Mouse (Mus musculus) testis, postnatal 10 days (tissue): ENCODE measurements at regions not wholly inside any gene's neighbourhood (a gene's known extent, or its start where the extent isn't known, plus 50 kb on each side); places are given as distances from the start of the nearest gene placed in this dataset.
A peak's percentile ranks its signal among the peaks of the same experiment; 100 is the strongest.

Source experiments
- DNase-seq: peaks from one replicate; pipeline ENCODE4 v3.0.0; 2021; ENCODE audit warnings: low spot score

- DNase-seq, result no peak
These were observed 752.6 kb downstream of the Jrkl start for GRCm38 (mm10) chr9:12492890-12493618.

- no peak for DNase-seq
These were observed 787.8 kb downstream of the Jrkl start for GRCm38 (mm10) chr9:12457810-12458209.

- no peak for DNase-seq
These were observed 788.9 kb downstream of the Jrkl start for GRCm38 (mm10) chr9:12456695-12457094.

- no peak for DNase-seq
These were observed 811.5 kb downstream of the Jrkl start for GRCm38 (mm10) chr9:12434171-12434570.

- DNase-seq, result no peak
These were observed 823.7 kb downstream of the Jrkl start for GRCm38 (mm10) chr9:12421906-12422305.

- DNase-seq, result no peak
These were observed 837.1 kb downstream of the Jrkl start for GRCm38 (mm10) chr9:12408500-12408899.

DNA sequence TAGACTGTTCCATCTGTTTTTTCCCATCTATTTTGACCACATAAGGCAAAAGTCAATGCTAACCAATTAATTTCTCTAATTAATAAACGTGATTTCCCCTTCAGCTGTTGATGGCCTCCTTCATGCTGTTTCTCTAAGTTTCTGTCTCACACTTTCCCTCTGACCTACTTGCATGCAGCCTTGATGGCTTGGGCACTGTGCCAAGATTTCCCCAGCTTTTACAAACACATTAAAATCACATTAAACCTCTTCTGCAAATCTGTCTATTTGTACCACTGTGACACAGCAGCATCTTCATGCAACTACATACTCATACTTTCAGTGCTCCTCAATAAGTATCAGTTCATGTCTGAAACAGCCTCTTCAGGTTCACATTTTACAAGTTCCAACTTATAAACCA is 841.4 kb downstream of the Jrkl start:
- DNase-seq, result peak; percentile 37

GRCm38 (mm10) chr9:12395648-12396047 is 850.0 kb downstream of the Jrkl start:
- DNase-seq, result no peak

GRCm38 (mm10) chr9:12380732-12381645 is 864.6 kb downstream of the Jrkl start:
- DNase-seq, result no peak

DNA sequence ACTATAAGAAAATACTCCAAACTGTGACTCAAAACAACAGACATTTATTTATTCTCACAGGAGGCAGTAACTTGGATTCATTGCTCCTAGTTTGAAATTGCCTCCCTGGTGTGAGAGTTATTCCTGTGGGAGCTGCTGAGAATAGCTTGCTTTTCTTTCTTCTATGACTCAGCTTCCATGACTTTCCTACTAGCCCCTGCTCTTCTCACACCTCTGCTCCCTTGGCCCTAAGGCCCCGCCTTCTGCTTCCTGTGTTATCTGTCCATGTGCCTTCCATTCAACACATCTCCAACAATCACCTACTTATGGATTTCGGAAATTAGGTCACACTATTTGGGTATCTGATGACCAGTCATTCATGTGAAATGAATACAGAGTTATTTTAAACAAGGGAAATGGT is 865.6 kb downstream of the Jrkl start:
- no peak for DNase-seq

DNA sequence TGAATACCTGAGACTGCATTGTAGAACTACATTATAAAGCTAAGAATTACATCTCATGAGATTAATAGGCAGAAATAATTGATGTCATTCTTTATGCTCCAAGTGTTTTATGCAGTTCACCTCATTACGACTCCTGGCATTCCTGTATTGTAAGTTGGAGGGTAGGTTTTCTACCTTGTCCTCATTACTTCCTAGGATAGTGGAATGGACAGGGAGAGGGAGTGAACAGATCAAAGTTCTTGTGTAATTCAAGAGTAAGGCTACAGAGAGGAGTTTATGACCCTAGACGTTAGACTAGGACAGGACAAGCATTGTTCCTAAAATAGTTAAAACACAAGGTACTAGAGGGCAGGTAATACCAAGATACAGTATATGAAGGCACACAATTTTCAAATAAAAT is 901.3 kb downstream of the Jrkl start:
- no peak for DNase-seq

- DNase-seq, result no peak
These were observed 904.2 kb downstream of the Jrkl start for GRCm38 (mm10) chr9:12341453-12341852.

- no peak for DNase-seq
These were observed 932.0 kb downstream of the Jrkl start for GRCm38 (mm10) chr9:12313517-12314075.

GRCm38 (mm10) chr9:12313027-12313426 is 932.6 kb downstream of the Jrkl start:
- no peak for DNase-seq
